Mouse (Mus musculus): ENCODE data around the gene Kcnh4. TPM values are rescaled to one million over a fixed set of nuclear protein-coding genes. Genes with fewer than 3 reads are reported as not detected.

Kcnh4 gene
- total RNA-seq, 4 experiments from 2014 or later, result not detected

GRCm38 (mm10) chr11:100766726-100767125 is 7.0 kb upstream of the Kcnh4 start:
- no peak for DNase-seq (ENCODE audit: low spot score)

GRCm38 (mm10) chr11:100762831-100763230 is 3.1 kb upstream of the Kcnh4 start, which contains the start of gene Hcrt:
Hcrt (minus strand) TSS chr11:100762931.
- DNase-seq (ENCODE audit: low spot score), result no peak

GRCm38 (mm10) chr11:100761547-100762045 is 1.9 kb upstream of the Kcnh4 start:
- peak; percentile 89 for DNase-seq (ENCODE audit: low spot score)

GRCm38 (mm10) chr11:100758707-100759610 is 783 bp downstream of the Kcnh4 start:
- no peak for DNase-seq (ENCODE audit: low spot score)

- DNase-seq (ENCODE audit: low spot score), result no peak
Measured at GRCm38 (mm10) chr11:100757566-100757965, 2.2 kb downstream of the Kcnh4 start.

- no peak for DNase-seq (ENCODE audit: low spot score)
Measured at GRCm38 (mm10) chr11:100756476-100756875, 3.3 kb downstream of the Kcnh4 start.

GRCm38 (mm10) chr11:100754693-100755057 is 5.1 kb downstream of the Kcnh4 start:
- no peak for DNase-seq (ENCODE audit: low spot score)

GRCm38 (mm10) chr11:100754021-100754692 is 5.6 kb downstream of the Kcnh4 start:
- no peak for DNase-seq (ENCODE audit: low spot score)

- DNase-seq (ENCODE audit: low spot score), result no peak
Measured at GRCm38 (mm10) chr11:100752294-100752693, 7.4 kb downstream of the Kcnh4 start.

- DNase-seq (ENCODE audit: low spot score), result no peak
Measured at GRCm38 (mm10) chr11:100750127-100750526, 9.6 kb downstream of the Kcnh4 start.

- DNase-seq (ENCODE audit: low spot score), result no peak
Measured at GRCm38 (mm10) chr11:100749469-100749868, 10.3 kb downstream of the Kcnh4 start.

GRCm38 (mm10) chr11:100748620-100749019 is 11.1 kb downstream of the Kcnh4 start:
- no peak for DNase-seq (ENCODE audit: low spot score)

GRCm38 (mm10) chr11:100747114-100747513 is 12.6 kb downstream of the Kcnh4 start:
- no peak for DNase-seq (ENCODE audit: low spot score)

GRCm38 (mm10) chr11:100746546-100746945 is 13.2 kb downstream of the Kcnh4 start:
- DNase-seq (ENCODE audit: low spot score), result no peak

- no peak for DNase-seq (ENCODE audit: low spot score)
Measured at GRCm38 (mm10) chr11:100745085-100745484, 14.7 kb downstream of the Kcnh4 start.

GRCm38 (mm10) chr11:100741348-100741747 is 18.4 kb downstream of the Kcnh4 start:
- DNase-seq (ENCODE audit: low spot score), result peak; percentile 45

- DNase-seq (ENCODE audit: low spot score), result no peak
Measured at GRCm38 (mm10) chr11:100738749-100739148, 21.0 kb downstream of the Kcnh4 start.

- peak; percentile 100 for DNase-seq (ENCODE audit: low spot score)
Measured at GRCm38 (mm10) chr11:100738066-100738604, 21.6 kb downstream of the Kcnh4 start, which contains the start of gene Rab5c. Rab5c (minus strand) TSS chr11:100738215.

GRCm38 (mm10) chr11:100737105-100737733 is 22.5 kb downstream of the Kcnh4 start:
- no peak for DNase-seq (ENCODE audit: low spot score)

GRCm38 (mm10) chr11:100736746-100737080 is 23.0 kb downstream of the Kcnh4 start:
- no peak for DNase-seq (ENCODE audit: low spot score)

GRCm38 (mm10) chr11:100735954-100736745 is 23.6 kb downstream of the Kcnh4 start:
- DNase-seq (ENCODE audit: low spot score), result no peak

All from heart, adult 8-10 months (tissue).